Comparison of ENCODE assay signal across 32 mouse cellular contexts in genomic region chr10:40901786-40902185, GRCm38 (mm10). TPM values are rescaled to one million over a fixed set of nuclear protein-coding genes. Genes with fewer than 3 reads are reported as not detected.
"Had no signal": no experiment of that assay in that cellular context is flagged by ENCODE, and none has a peak within 500 bp of the region (broad histone marks: within the 10 kb centered on the region; RNA-seq: fewer than 3 reads in every experiment).

No protein-coding gene starts in this region.

- H3K9me3 ChIP-seq: limb, embryonic 10.5 days; limb, embryonic 12.5 days; limb, embryonic 13.5 days; limb, embryonic 15.5 days; liver, embryonic 12.5 days; liver, embryonic 13.5 days; liver, embryonic 15.5 days; lung, embryonic 15.5 days; megakaryocyte, embryonic 14.5 days; midbrain, embryonic 10.5 days; midbrain, embryonic 12.5 days; midbrain, embryonic 13.5 days; midbrain, embryonic 15.5 days; neural tube, embryonic 12.5 days; neural tube, embryonic 13.5 days had no signal

- DNase-seq: left cerebral cortex, postnatal 4 days; liver; liver, embryonic 13.5 days; liver, postnatal 0 days; lung, adult 18-20 months; lung, adult 2 months; lung, embryonic 14.5 days; lung, postnatal 10 days; lung, postnatal 14 days; lung, postnatal 36 days; lung, postnatal 4 days; midbrain, embryonic 14.5 days had no signal

- H3K27ac ChIP-seq: limb, embryonic 10.5 days; limb, embryonic 12.5 days; limb, embryonic 13.5 days; limb, embryonic 15.5 days; liver, embryonic 12.5 days; liver, embryonic 13.5 days; liver, embryonic 14.5 days; liver, embryonic 15.5 days; lung, embryonic 15.5 days; macrophage; midbrain, embryonic 10.5 days; midbrain, embryonic 12.5 days; midbrain, embryonic 13.5 days; midbrain, embryonic 15.5 days; neural tube, embryonic 12.5 days; neural tube, embryonic 13.5 days had no signal

- H3K4me3 ChIP-seq: limb, embryonic 10.5 days; limb, embryonic 12.5 days; limb, embryonic 13.5 days; limb, embryonic 15.5 days; liver, embryonic 12.5 days; liver, embryonic 13.5 days; liver, embryonic 15.5 days; lung, embryonic 15.5 days; megakaryocyte, embryonic 14.5 days; midbrain, embryonic 10.5 days; midbrain, embryonic 12.5 days; midbrain, embryonic 13.5 days; midbrain, embryonic 15.5 days; myocyte; neural tube, embryonic 12.5 days; neural tube, embryonic 13.5 days had no signal

- H3K27me3 ChIP-seq: limb, embryonic 12.5 days; limb, embryonic 13.5 days; limb, embryonic 15.5 days; liver, embryonic 12.5 days; liver, embryonic 13.5 days; liver, embryonic 15.5 days; lung, embryonic 15.5 days; midbrain, embryonic 12.5 days; midbrain, embryonic 13.5 days; midbrain, embryonic 15.5 days; neural tube, embryonic 12.5 days; neural tube, embryonic 13.5 days had no signal

- H3K4me1 ChIP-seq: limb, embryonic 10.5 days; limb, embryonic 15.5 days; liver, embryonic 12.5 days; liver, embryonic 13.5 days; liver, embryonic 15.5 days; lung, embryonic 15.5 days; megakaryocyte, embryonic 14.5 days had no signal

- H3K36me3 ChIP-seq: limb, embryonic 13.5 days; limb, embryonic 15.5 days; liver, embryonic 12.5 days; liver, embryonic 13.5 days; liver, embryonic 15.5 days; lung, embryonic 15.5 days; midbrain, embryonic 12.5 days; midbrain, embryonic 15.5 days; neural tube, embryonic 12.5 days; neural tube, embryonic 13.5 days had no signal

- H3K4me2 ChIP-seq: limb, embryonic 12.5 days; limb, embryonic 13.5 days; limb, embryonic 15.5 days; liver, embryonic 11.5 days; liver, embryonic 12.5 days; liver, embryonic 13.5 days; liver, embryonic 15.5 days; lung, embryonic 14.5 days; lung, embryonic 15.5 days; midbrain, embryonic 11.5 days; midbrain, embryonic 12.5 days; midbrain, embryonic 13.5 days; midbrain, embryonic 15.5 days; neural tube, embryonic 12.5 days; neural tube, embryonic 13.5 days had no signal

- H3K9ac ChIP-seq: limb, embryonic 12.5 days; limb, embryonic 13.5 days; limb, embryonic 15.5 days; liver, embryonic 12.5 days; liver, embryonic 13.5 days; liver, embryonic 14.5 days; liver, embryonic 15.5 days; liver, postnatal 0 days; lung, embryonic 14.5 days; lung, embryonic 15.5 days; midbrain, embryonic 12.5 days; midbrain, embryonic 13.5 days; midbrain, embryonic 15.5 days; neural tube, embryonic 12.5 days; neural tube, embryonic 13.5 days had no signal

- ATAC-seq: liver, embryonic 12.5 days; liver, postnatal 0 days; lung, postnatal 0 days; midbrain, embryonic 13.5 days; midbrain, embryonic 15.5 days had no signal

RNA-seq across cellular contexts. Expression of gene Wasf1, which starts 18.5 kb away (rescaled TPM):
- polyA plus RNA-seq: macrophage had no signal
